Mouse (Mus musculus): ENCODE results near the gene Unc80. TPM values are rescaled to one million over a fixed set of nuclear protein-coding genes. Genes with fewer than 3 reads are reported as not detected.

Unc80 gene
- polyA plus RNA-seq, 1 experiment, result 87.7 TPM

DNA sequence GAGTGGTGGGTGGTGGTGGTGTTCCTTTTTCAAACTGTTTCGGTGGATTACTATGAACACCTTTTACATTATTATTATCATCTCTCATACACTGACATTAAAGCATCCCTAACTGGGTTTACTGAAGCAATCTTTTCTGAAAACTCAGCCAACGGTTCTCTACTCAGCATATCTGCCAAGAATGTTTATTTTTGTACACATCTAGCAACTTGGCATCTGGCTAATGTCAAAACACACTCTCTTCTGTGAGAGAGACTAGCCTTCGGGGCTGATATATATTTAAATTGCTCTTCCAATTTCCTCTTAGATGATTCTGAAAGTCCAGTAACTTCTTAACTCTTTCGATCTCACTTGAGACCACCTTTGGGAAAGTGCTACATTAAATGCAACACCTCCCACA is 7.3 kb upstream of the Unc80 start:
- no peak overlapping the region for H3K4me3 ChIP-seq (ENCODE audit: insufficient read depth, low read length)
- TF ChIP-seq POLR2A (IDR thresholded peaks at IDR 0.05; ENCODE audit: extremely low read depth, insufficient read depth, low read length) (no peak), CTCF (IDR thresholded peaks at IDR 0.05; ENCODE audit: extremely low read depth, insufficient read depth, low read length) (no peak)
- H3K27ac ChIP-seq (ENCODE audit: insufficient read depth, low read length), result no peak overlapping the region
- H3K4me1 ChIP-seq (ENCODE audit: control insufficient read depth, insufficient read depth, low read length), result no peaks in the 10 kb centered on the region

- H3K4me1 ChIP-seq (ENCODE audit: control insufficient read depth, insufficient read depth, low read length), result peaks cover 3% of the 10 kb centered on the region
- TF ChIP-seq CTCF (IDR thresholded peaks at IDR 0.05; ENCODE audit: extremely low read depth, insufficient read depth, low read length) (no peak), POLR2A (IDR thresholded peaks at IDR 0.05; ENCODE audit: extremely low read depth, insufficient read depth, low read length) (no peak)
- H3K4me3 ChIP-seq (ENCODE audit: insufficient read depth, low read length), result peak overlapping the region; percentile 72
- no peak overlapping the region for H3K27ac ChIP-seq (ENCODE audit: insufficient read depth, low read length)
These were observed 495 bp downstream of the Unc80 start for GRCm38 (mm10) chr1:66468704-66469020.

DNA sequence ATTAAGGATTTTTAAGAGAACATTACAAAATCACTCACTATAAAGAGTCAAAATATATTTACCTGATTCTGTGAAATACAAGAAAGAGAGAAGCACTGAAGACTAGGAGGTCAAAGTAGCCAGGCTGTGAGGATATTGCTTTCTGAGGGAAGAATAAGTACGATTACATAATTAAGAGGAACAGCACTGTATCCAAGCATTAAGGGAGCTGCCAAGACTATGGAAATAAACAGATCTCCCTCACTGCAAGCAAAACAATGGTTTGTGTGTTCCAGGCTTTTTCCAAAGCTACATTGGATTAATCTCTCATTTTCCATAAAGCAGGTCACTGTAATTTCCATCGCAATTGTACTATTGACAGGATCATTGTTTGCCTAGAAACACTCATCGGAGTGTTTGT is 14.6 kb downstream of the Unc80 start:
- Histone ChIP-seq H3K4me1 (ENCODE audit: control insufficient read depth, insufficient read depth, low read length) (no peaks in the 10 kb centered on the region; the same call in 1 of the 2 replicates), H3K27ac (ENCODE audit: insufficient read depth, low read length) (no peak overlapping the region), H3K4me3 (ENCODE audit: insufficient read depth, low read length) (no peak overlapping the region)
- TF ChIP-seq POLR2A (IDR thresholded peaks at IDR 0.05; ENCODE audit: extremely low read depth, insufficient read depth, low read length), result no peak

GRCm38 (mm10) chr1:66493064-66493463 is 24.9 kb downstream of the Unc80 start:
- Histone ChIP-seq H3K4me1 (ENCODE audit: control insufficient read depth, insufficient read depth, low read length) (peaks cover 2% of the 10 kb centered on the region; the same call in 1 of the 2 replicates), H3K27ac (ENCODE audit: insufficient read depth, low read length) (no peak overlapping the region), H3K4me3 (ENCODE audit: insufficient read depth, low read length) (no peak overlapping the region)
- TF ChIP-seq CTCF (IDR thresholded peaks at IDR 0.05; ENCODE audit: extremely low read depth, insufficient read depth, low read length), result no peak
- no peak for TF ChIP-seq POLR2A (IDR thresholded peaks at IDR 0.05; ENCODE audit: extremely low read depth, insufficient read depth, low read length)

GRCm38 (mm10) chr1:66495310-66496012 is 27.3 kb downstream of the Unc80 start:
- no peak overlapping the region for H3K27ac ChIP-seq (ENCODE audit: insufficient read depth, low read length)
- no peak overlapping the region for H3K4me3 ChIP-seq (ENCODE audit: insufficient read depth, low read length)
- TF ChIP-seq CTCF (IDR thresholded peaks at IDR 0.05; ENCODE audit: extremely low read depth, insufficient read depth, low read length) (no peak), POLR2A (IDR thresholded peaks at IDR 0.05; ENCODE audit: extremely low read depth, insufficient read depth, low read length) (no peak)
- peaks cover 2% of the 10 kb centered on the region; the same call in 1 of the 2 replicates for H3K4me1 ChIP-seq (ENCODE audit: control insufficient read depth, insufficient read depth, low read length)

GRCm38 (mm10) chr1:66550812-66551211 is 82.6 kb downstream of the Unc80 start:
- H3K4me1 ChIP-seq (ENCODE audit: control insufficient read depth, insufficient read depth, low read length), result peaks cover 2% of the 10 kb centered on the region; the same call in 1 of the 2 replicates
- TF ChIP-seq POLR2A (IDR thresholded peaks at IDR 0.05; ENCODE audit: extremely low read depth, insufficient read depth, low read length) (no peak), CTCF (IDR thresholded peaks at IDR 0.05; ENCODE audit: extremely low read depth, insufficient read depth, low read length) (no peak)
- no peak overlapping the region for H3K4me3 ChIP-seq (ENCODE audit: insufficient read depth, low read length)
- H3K27ac ChIP-seq (ENCODE audit: insufficient read depth, low read length), result no peak overlapping the region; the same call in 1 of the 2 replicates

DNA sequence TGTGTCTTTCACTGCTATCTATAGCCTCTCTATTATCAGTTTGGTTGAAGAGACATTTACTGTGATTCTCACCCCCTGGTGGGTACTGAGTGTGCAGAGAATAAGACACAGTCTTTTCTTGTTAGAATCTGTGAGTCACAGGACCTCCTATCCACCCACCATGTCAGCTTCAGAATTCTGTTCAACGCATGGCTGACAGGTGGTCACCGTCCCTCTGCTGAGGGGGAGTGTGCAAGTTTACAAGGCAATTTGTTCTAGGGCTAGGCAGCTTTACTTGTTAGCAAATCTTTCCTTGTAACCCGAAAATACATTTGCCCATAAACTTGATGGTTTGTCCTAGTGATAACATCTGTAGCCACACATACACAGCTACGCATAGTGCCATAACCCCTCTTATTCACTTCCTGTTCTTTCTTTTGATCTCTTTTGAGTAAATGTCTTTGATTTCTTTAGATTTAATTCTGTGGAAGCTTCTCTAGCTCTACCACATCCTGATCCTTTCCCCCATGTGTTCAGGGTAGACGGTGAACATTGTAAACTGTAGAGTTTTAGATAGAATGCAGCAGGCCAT is 84.3 kb downstream of the Unc80 start:
- H3K4me1 ChIP-seq (ENCODE audit: control insufficient read depth, insufficient read depth, low read length), result peaks cover 2% of the 10 kb centered on the region; the same call in 1 of the 2 replicates
- no peak overlapping the region for H3K27ac ChIP-seq (ENCODE audit: insufficient read depth, low read length)
- TF ChIP-seq CTCF (IDR thresholded peaks at IDR 0.05; ENCODE audit: extremely low read depth, insufficient read depth, low read length) (no peak), POLR2A (IDR thresholded peaks at IDR 0.05; ENCODE audit: extremely low read depth, insufficient read depth, low read length) (no peak)
- H3K4me3 ChIP-seq (ENCODE audit: insufficient read depth, low read length), result no peak overlapping the region

- Histone ChIP-seq H3K27ac (ENCODE audit: insufficient read depth, low read length) (no peak overlapping the region), H3K4me1 (ENCODE audit: control insufficient read depth, insufficient read depth, low read length) (no peaks in the 10 kb centered on the region), H3K4me3 (ENCODE audit: insufficient read depth, low read length) (no peak overlapping the region)
- TF ChIP-seq CTCF (IDR thresholded peaks at IDR 0.05; ENCODE audit: extremely low read depth, insufficient read depth, low read length) (no peak), POLR2A (IDR thresholded peaks at IDR 0.05; ENCODE audit: extremely low read depth, insufficient read depth, low read length) (no peak)
These were observed 93.6 kb downstream of the Unc80 start for GRCm38 (mm10) chr1:66561636-66562270.

- Histone ChIP-seq H3K4me1 (ENCODE audit: control insufficient read depth, insufficient read depth, low read length) (no peaks in the 10 kb centered on the region), H3K27ac (ENCODE audit: insufficient read depth, low read length) (no peak overlapping the region), H3K4me3 (ENCODE audit: insufficient read depth, low read length) (no peak overlapping the region)
- TF ChIP-seq POLR2A (IDR thresholded peaks at IDR 0.05; ENCODE audit: extremely low read depth, insufficient read depth, low read length) (no peak), CTCF (IDR thresholded peaks at IDR 0.05; ENCODE audit: extremely low read depth, insufficient read depth, low read length) (no peak)
These were observed 94.2 kb downstream of the Unc80 start for GRCm38 (mm10) chr1:66562332-66562731.

DNA sequence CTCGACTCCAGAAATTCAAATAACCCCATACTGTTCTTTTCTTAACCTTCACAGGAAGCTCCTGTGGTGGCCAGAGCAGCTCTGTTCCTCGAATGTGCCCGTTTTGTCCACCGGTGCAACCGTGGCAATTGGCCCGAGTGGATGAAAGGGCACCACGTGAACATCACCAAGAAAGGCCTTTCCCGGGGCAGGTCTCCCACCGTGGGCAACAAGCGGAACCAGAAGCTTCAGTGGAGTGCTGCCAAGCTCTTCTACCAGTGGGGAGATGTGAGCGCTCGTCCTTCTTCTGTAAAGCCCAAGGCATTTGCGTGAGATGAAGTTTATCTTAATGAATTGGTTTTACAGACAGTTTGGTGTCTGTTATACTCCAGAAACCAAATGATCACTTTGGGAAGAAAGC is 101.6 kb downstream of the Unc80 start:
- TF ChIP-seq POLR2A (IDR thresholded peaks at IDR 0.05; ENCODE audit: extremely low read depth, insufficient read depth, low read length) (no peak), CTCF (IDR thresholded peaks at IDR 0.05; ENCODE audit: extremely low read depth, insufficient read depth, low read length) (no peak)
- H3K27ac ChIP-seq (ENCODE audit: insufficient read depth, low read length), result no peak overlapping the region

More for the DNA sequence above, 101.6 kb downstream of the Unc80 start:
- Histone ChIP-seq H3K4me3 (ENCODE audit: insufficient read depth, low read length) (no peak overlapping the region), H3K4me1 (ENCODE audit: control insufficient read depth, insufficient read depth, low read length) (no peaks in the 10 kb centered on the region)

All from cortical plate, adult 2 months (tissue).